Mouse (Mus musculus): ENCODE measurements around the gene Ptpn11. TPM values are rescaled to one million over a fixed set of nuclear protein-coding genes. Genes with fewer than 3 reads are reported as not detected.

Ptpn11 gene
- polyA plus RNA-seq, 2 experiments = 27.1 to 44.6 TPM

GRCm38 (mm10) chr5:121106913-121107312, 84.3 kb downstream of the Ptpn11 start:
- Histone ChIP-seq H3K36me3 (ENCODE audit: control insufficient read depth, insufficient read depth, low read length) (no peaks in the 10 kb centered on the region), H3K4me2 (replicated peaks; ENCODE audit: low read depth, low read length, severe bottlenecking) (no peak overlapping the region), H3K9ac (ENCODE audit: low read depth, low read length, severe bottlenecking) (no peak overlapping the region), H3K4me3 (replicated peaks; ENCODE audit: low read length) (no peak overlapping the region), H3K9me3 (ENCODE audit: control insufficient read depth, low read length) (no peaks in the 10 kb centered on the region), H3K27ac (replicated peaks; ENCODE audit: low read depth, low read length) (no peak overlapping the region), H3K4me1 (ENCODE audit: control insufficient read depth, insufficient read depth, low read length) (0 out of 2 replicates have a peak, but pooled peaks cover 4% of the 10 kb centered on the region), H3K27me3 (ENCODE audit: control insufficient read depth, insufficient read depth, low read length) (no peaks in the 10 kb centered on the region)
- DNase-seq (ENCODE audit: low spot score) = no peak
- TF ChIP-seq POLR2A (IDR thresholded peaks at IDR 0.05; ENCODE audit: borderline replicate concordance, extremely low read depth, insufficient read depth, insufficient read length) = no peak
- 74% methylated on average over 3 of the region's 3 CpGs for WGBS
- ATAC-seq (ENCODE audit: low FRiP score, low read depth) = no peak

GRCm38 (mm10) chr5:121100886-121101580, 90.2 kb downstream of the Ptpn11 start:
- Histone ChIP-seq H3K9me3 (ENCODE audit: control insufficient read depth, low read length) (no peaks in the 10 kb centered on the region), H3K4me3 (replicated peaks; ENCODE audit: low read length) (no peak overlapping the region), H3K27ac (replicated peaks; ENCODE audit: low read depth, low read length) (no peak overlapping the region), H3K9ac (ENCODE audit: low read depth, low read length, severe bottlenecking) (no peak overlapping the region), H3K27me3 (ENCODE audit: control insufficient read depth, insufficient read depth, low read length) (no peaks in the 10 kb centered on the region), H3K4me2 (replicated peaks; ENCODE audit: low read depth, low read length, severe bottlenecking) (no peak overlapping the region), H3K36me3 (ENCODE audit: control insufficient read depth, insufficient read depth, low read length) (no peaks in the 10 kb centered on the region), H3K4me1 (ENCODE audit: control insufficient read depth, insufficient read depth, low read length) (no peaks in the 10 kb centered on the region)
- WGBS = 75% methylated on average over 9 of the region's 9 CpGs
- DNase-seq (ENCODE audit: low spot score) (no peak), ATAC-seq (ENCODE audit: low FRiP score, low read depth) (no peak)
- TF ChIP-seq POLR2A (IDR thresholded peaks at IDR 0.05; ENCODE audit: borderline replicate concordance, extremely low read depth, insufficient read depth, insufficient read length) = no peak

GRCm38 (mm10) chr5:121100095-121100494, 91.1 kb downstream of the Ptpn11 start:
- Histone ChIP-seq H3K27me3 (ENCODE audit: control insufficient read depth, insufficient read depth, low read length) (no peaks in the 10 kb centered on the region), H3K4me1 (ENCODE audit: control insufficient read depth, insufficient read depth, low read length) (no peaks in the 10 kb centered on the region), H3K36me3 (ENCODE audit: control insufficient read depth, insufficient read depth, low read length) (no peaks in the 10 kb centered on the region), H3K4me3 (replicated peaks; ENCODE audit: low read length) (no peak overlapping the region), H3K27ac (replicated peaks; ENCODE audit: low read depth, low read length) (no peak overlapping the region), H3K9ac (ENCODE audit: low read depth, low read length, severe bottlenecking) (no peak overlapping the region), H3K9me3 (ENCODE audit: control insufficient read depth, low read length) (no peaks in the 10 kb centered on the region), H3K4me2 (replicated peaks; ENCODE audit: low read depth, low read length, severe bottlenecking) (no peak overlapping the region)
- ATAC-seq (ENCODE audit: low FRiP score, low read depth) (no peak), DNase-seq (ENCODE audit: low spot score) (no peak)
- no peak for TF ChIP-seq POLR2A (IDR thresholded peaks at IDR 0.05; ENCODE audit: borderline replicate concordance, extremely low read depth, insufficient read depth, insufficient read length)
- WGBS = 39% methylated on average over 2 of the region's 2 CpGs

GRCm38 (mm10) chr5:121097970-121098369, 93.2 kb downstream of the Ptpn11 start:
- Histone ChIP-seq H3K9me3 (ENCODE audit: control insufficient read depth, low read length) (no peaks in the 10 kb centered on the region), H3K27ac (replicated peaks; ENCODE audit: low read depth, low read length) (no peak overlapping the region), H3K36me3 (ENCODE audit: control insufficient read depth, insufficient read depth, low read length) (no peaks in the 10 kb centered on the region), H3K9ac (ENCODE audit: low read depth, low read length, severe bottlenecking) (no peak overlapping the region), H3K27me3 (ENCODE audit: control insufficient read depth, insufficient read depth, low read length) (no peaks in the 10 kb centered on the region), H3K4me1 (ENCODE audit: control insufficient read depth, insufficient read depth, low read length) (no peaks in the 10 kb centered on the region), H3K4me3 (replicated peaks; ENCODE audit: low read length) (no peak overlapping the region), H3K4me2 (replicated peaks; ENCODE audit: low read depth, low read length, severe bottlenecking) (no peak overlapping the region)
- ATAC-seq (ENCODE audit: low FRiP score, low read depth) (no peak), DNase-seq (ENCODE audit: low spot score) (no peak)
- TF ChIP-seq POLR2A (IDR thresholded peaks at IDR 0.05; ENCODE audit: borderline replicate concordance, extremely low read depth, insufficient read depth, insufficient read length) = no peak
- 72% methylated on average over 4 of the region's 4 CpGs for WGBS

- no peaks in the 10 kb centered on the region for H3K9me3 ChIP-seq (ENCODE audit: control insufficient read depth, low read length)
- ATAC-seq (ENCODE audit: low FRiP score, low read depth) = no peak
- H3K4me1 ChIP-seq (ENCODE audit: control insufficient read depth, insufficient read depth, low read length) = no peaks in the 10 kb centered on the region
- no peaks in the 10 kb centered on the region for H3K27me3 ChIP-seq (ENCODE audit: control insufficient read depth, insufficient read depth, low read length)
- WGBS = 89% methylated on average over 5 of the region's 5 CpGs
- H3K36me3 ChIP-seq (ENCODE audit: control insufficient read depth, insufficient read depth, low read length) = no peaks in the 10 kb centered on the region
- TF ChIP-seq POLR2A (IDR thresholded peaks at IDR 0.05; ENCODE audit: borderline replicate concordance, extremely low read depth, insufficient read depth, insufficient read length) = no peak
- no peak overlapping the region for H3K27ac ChIP-seq (replicated peaks; ENCODE audit: low read depth, low read length)
- no peak overlapping the region for H3K9ac ChIP-seq (ENCODE audit: low read depth, low read length, severe bottlenecking)
- no peak for DNase-seq (ENCODE audit: low spot score)
- no peak overlapping the region for H3K4me3 ChIP-seq (replicated peaks; ENCODE audit: low read length)
- H3K4me2 ChIP-seq (replicated peaks; ENCODE audit: low read depth, low read length, severe bottlenecking) = no peak overlapping the region
Observed at GRCm38 (mm10) chr5:121096744-121097143, 94.5 kb downstream of the Ptpn11 start.

Data from limb, embryonic 14.5 days (tissue).